ENCODE assay signal across 8 mouse cellular contexts in genomic region chr15:79435191-79435671, GRCm38 (mm10). TPM values are rescaled to one million over a fixed set of nuclear protein-coding genes. Genes with fewer than 3 reads are reported as not detected.
A peak's percentile ranks its signal among the peaks of the same experiment; 100 is the strongest.
DNase-seq lines count a peak whose midpoint lies in the region; ATAC-seq lines count a peak whose summit lies in the region.

No protein-coding gene starts in this region.

- no peak overlapping the region for H3K4me2 ChIP-seq in hindbrain, embryonic 16.5 days (ENCODE audit: low read length)
- no peak overlapping the region for H3K4me2 ChIP-seq in lung, embryonic 16.5 days (ENCODE audit: low read depth, low read length)

- H3K4me3 ChIP-seq in hindbrain, embryonic 16.5 days (ENCODE audit: low read length): no peak overlapping the region
- no peak overlapping the region for H3K4me3 ChIP-seq in lung, embryonic 16.5 days (ENCODE audit: low read length)

- peaks cover 22% of the 10 kb centered on the region for H3K36me3 ChIP-seq in hindbrain, embryonic 16.5 days (ENCODE audit: control insufficient read depth, insufficient read depth, low read length)
- H3K36me3 ChIP-seq in lung, embryonic 16.5 days (ENCODE audit: control insufficient read depth, insufficient read depth, low read length): peaks cover 18% of the 10 kb centered on the region

- H3K9ac ChIP-seq in hindbrain, embryonic 16.5 days (ENCODE audit: low read depth, low read length): no peak overlapping the region
- H3K9ac ChIP-seq in lung, embryonic 16.5 days (ENCODE audit: low read length): peak overlapping the region; percentile 37

- peak; percentile 87 to 93 for DNase-seq in adrenal gland, adult (ENCODE audit: inconsistent age in 2 of 2, low spot score in 1 of 2)
- DNase-seq in adrenal gland, postnatal 4 days (ENCODE audit: low spot score in 2 of 2): no peak
- peak; percentile 50 to 58 for DNase-seq in right cerebral cortex, postnatal 10 days (ENCODE audit: low spot score in 2 of 2)
- no peak for DNase-seq in right cerebral cortex, postnatal 36 days (ENCODE audit: low spot score in 2 of 2)
- no peak for DNase-seq in thymus, postnatal 0 days (ENCODE audit: low spot score)
- DNase-seq in gastrocnemius, postnatal 10 days: no peak

- ATAC-seq in hindbrain, embryonic 16.5 days: no peak
- peak; percentile 15; the same call in 1 of the 2 replicates for ATAC-seq in lung, embryonic 16.5 days (ENCODE audit: low read depth)

- peak overlapping the region; percentile 64; the same call in 1 of the 2 replicates for H3K27ac ChIP-seq in hindbrain, embryonic 16.5 days (ENCODE audit: low read depth, low read length)
- peak overlapping the region; percentile 58 for H3K27ac ChIP-seq in lung, embryonic 16.5 days (ENCODE audit: low read length)

- no peaks in the 10 kb centered on the region for H3K9me3 ChIP-seq in hindbrain, embryonic 16.5 days (ENCODE audit: control insufficient read depth, low read length)
- no peaks in the 10 kb centered on the region for H3K9me3 ChIP-seq in lung, embryonic 16.5 days (ENCODE audit: control insufficient read depth, low read length)

- 19% methylated on average over 7 of the region's 7 CpGs for WGBS in hindbrain, embryonic 16.5 days
- 41% methylated on average over 7 of the region's 7 CpGs for WGBS in lung, embryonic 16.5 days

- H3K27me3 ChIP-seq in hindbrain, embryonic 16.5 days (replicated peaks; ENCODE audit: control insufficient read depth, insufficient read depth, low read length): no peaks in the 10 kb centered on the region
- no peaks in the 10 kb centered on the region for H3K27me3 ChIP-seq in lung, embryonic 16.5 days (ENCODE audit: control insufficient read depth, insufficient read depth, low read depth, low read length)

- H3K4me1 ChIP-seq in hindbrain, embryonic 16.5 days (ENCODE audit: control insufficient read depth, insufficient read depth, low read depth, low read length): peaks cover 66% of the 10 kb centered on the region
- H3K4me1 ChIP-seq in lung, embryonic 16.5 days (replicated peaks; ENCODE audit: control insufficient read depth, insufficient read depth, low read length): peaks cover 74% of the 10 kb centered on the region

RNA-seq across cellular contexts. Expression of gene Csnk1e, which starts 20.1 kb away (rescaled TPM):
- 100 to 1,000 TPM; 108 to 111 TPM for total RNA-seq in adrenal gland, postnatal 4 days (2021)
- polyA plus RNA-seq in hindbrain, embryonic 16.5 days (2015; fragmentation: Nextera tagmentation; extraction: Ambion mirVana): 132 and 147 TPM in 2 replicates
- 54.7 and 58.0 TPM in 2 replicates for polyA plus RNA-seq in lung, embryonic 16.5 days (2015; fragmentation: Nextera tagmentation; extraction: Ambion mirVana)
- 52.2 and 70.8 TPM in 2 replicates for polyA plus RNA-seq in thymus, postnatal 0 days (2015; fragmentation: Nextera tagmentation; extraction: Ambion mirVana)
- 10 to 100 TPM; 55.5 to 60.8 TPM for total RNA-seq in gastrocnemius, postnatal 10 days (2021)

RNA-seq across cellular contexts. Expression of gene Tmem184b, which starts 31.9 kb away (rescaled TPM):
- total RNA-seq in adrenal gland, postnatal 4 days (2021): 10 to 100 TPM; 45.7 to 47.4 TPM
- 42.4 and 54.9 TPM in 2 replicates for polyA plus RNA-seq in hindbrain, embryonic 16.5 days (2015; fragmentation: Nextera tagmentation; extraction: Ambion mirVana)
- 71.1 and 78.2 TPM in 2 replicates for polyA plus RNA-seq in lung, embryonic 16.5 days (2015; fragmentation: Nextera tagmentation; extraction: Ambion mirVana)
- polyA plus RNA-seq in thymus, postnatal 0 days (2015; fragmentation: Nextera tagmentation; extraction: Ambion mirVana): 30.0 and 37.4 TPM in 2 replicates
- total RNA-seq in gastrocnemius, postnatal 10 days (2021): 10 to 100 TPM; 42.0 to 47.5 TPM

Comparison
In these comparisons a context has a peak if more than half of its experiments do, and no peak if none do; other contexts are left out.
1. DNase-seq: peak in adrenal gland, adult (2 of 2) and right cerebral cortex, postnatal 10 days (2 of 2); none in adrenal gland, postnatal 4 days (0 of 2), right cerebral cortex, postnatal 36 days (0 of 2), thymus, postnatal 0 days (single experiment) and gastrocnemius, postnatal 10 days (single experiment).